Mouse (Mus musculus) cerebellum, postnatal 14 days (tissue): ENCODE measurements around the gene Gm7173.

Source experiments
- DNase-seq, 2 experiments: peaks; one replicate each; pipeline ENCODE4 v3.0.0; 2021; ENCODE audit warnings: mixed read lengths in 2 of 2

Gm7173 gene

DNA sequence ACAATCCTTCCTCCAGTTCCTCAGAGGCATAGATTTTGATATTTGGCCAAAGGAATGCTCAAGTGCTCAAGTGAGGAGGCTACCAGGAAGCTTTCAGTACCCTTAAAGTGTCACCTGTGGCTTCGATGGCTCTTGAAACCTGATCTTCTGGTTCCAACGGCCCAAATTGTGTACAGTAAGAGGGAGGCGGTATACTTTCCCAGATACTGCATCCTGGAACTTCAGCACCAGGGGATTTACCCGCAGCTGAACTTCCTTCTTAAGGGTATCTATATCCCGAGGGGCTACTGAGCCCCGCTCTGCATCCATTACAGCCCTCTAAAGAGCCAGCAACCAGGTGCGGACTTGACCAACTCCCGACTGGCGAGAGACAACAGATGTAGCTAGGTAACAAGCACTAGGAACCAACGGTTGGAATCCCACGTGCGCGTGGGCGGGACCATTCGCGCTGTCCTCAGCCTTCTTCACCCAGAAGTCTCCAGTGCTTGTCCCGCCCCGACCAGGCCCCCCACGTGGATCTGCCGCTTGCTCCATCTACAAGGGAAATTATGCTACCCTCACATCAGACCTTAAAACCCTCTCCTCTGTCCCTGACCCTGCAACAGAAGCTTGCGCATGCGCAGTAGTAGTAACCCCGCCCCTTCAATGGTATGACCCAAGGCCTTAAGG, at the start of gene Gm7173:
Gene Gm7173 (minus strand): TSS at position 309 of the 669 bp plus-strand sequence.
- peak; percentile 61 to 78 for DNase-seq

DNA sequence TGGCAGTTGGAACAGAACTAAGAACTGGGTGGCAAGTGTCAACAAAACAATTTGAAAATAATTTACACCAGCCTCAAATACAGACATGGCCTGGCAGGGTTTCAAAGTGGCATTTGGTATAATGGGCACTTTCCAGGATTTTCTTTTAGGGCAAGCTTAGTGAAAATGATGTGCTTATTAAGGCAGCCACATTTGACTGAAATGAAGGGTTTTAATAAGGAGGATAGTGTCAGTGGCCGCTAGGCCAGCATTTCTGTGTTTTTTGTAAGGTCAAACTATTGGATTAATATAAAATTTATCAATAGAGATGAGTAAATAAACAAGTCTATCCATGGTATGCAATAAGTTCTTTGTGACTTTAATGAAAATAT, 546 bp upstream of the Gm7173 start:
- DNase-seq = no peak

GRCm38 (mm10) chrX:79316790-79317189, 200.3 kb downstream of the Gm7173 start:
- DNase-seq = no peak
